Mouse (Mus musculus) heart, adult 2 months (tissue): ENCODE measurements around the gene Sarm1.

Experiments
- CTCF ChIP-seq: fragments of 200-600 bp; IDR thresholded peaks from 2 replicates; pipeline ENCODE4 v1.8.1; 2022; ENCODE audit warnings: antibody characterized with exemption, mild to moderate bottlenecking, moderate library complexity
- EP300 ChIP-seq: fragments of 200-500 bp; IDR thresholded peaks from 2 replicates; pipeline ENCODE4 v1.6.1; 2011; ENCODE audit warnings: low read depth, low read length, control low read depth; ENCODE audit not compliant: insufficient read depth

DNA sequence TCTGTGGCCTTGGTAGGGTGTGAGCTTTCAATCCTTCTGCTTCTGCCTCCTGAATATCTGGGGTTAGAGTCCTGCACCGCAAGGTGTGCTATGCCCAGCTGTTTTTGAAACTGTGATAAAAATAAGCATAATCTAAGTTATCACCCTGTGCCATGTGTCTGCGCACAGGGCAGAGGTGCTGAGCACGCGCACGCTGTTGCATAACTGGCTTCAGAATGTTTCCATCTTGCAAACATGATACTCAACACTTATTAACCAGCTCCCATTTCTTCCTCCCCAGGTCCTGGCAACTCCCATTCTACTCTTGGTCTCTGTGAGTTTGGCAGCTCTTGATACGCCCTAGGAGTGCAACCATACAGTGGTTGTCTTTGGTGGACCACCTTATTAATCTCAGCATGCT lies 69.9 kb downstream of the Sarm1 start:
- TF ChIP-seq CTCF (no peak), EP300 (no peak)
